9 mouse cellular contexts compared by ENCODE assay signal in genomic region chr17:83352456-83352855, GRCm38 (mm10). TPM values are rescaled to one million over a fixed set of nuclear protein-coding genes. Genes with fewer than 3 reads are reported as not detected.
DNase-seq lines count a peak whose midpoint lies in the region; ATAC-seq lines count a peak whose summit lies in the region.
"Had no signal": no experiment of that assay in that cellular context is flagged by ENCODE, and none has a peak within 500 bp of the region (broad histone marks: within the 10 kb centered on the region; RNA-seq: fewer than 3 reads in every experiment).

No protein-coding gene starts in this region.

- H3K9me3 ChIP-seq in kidney, embryonic 14.5 days (ENCODE audit: control insufficient read depth, low read length): no peaks in the 10 kb centered on the region
- H3K9me3 ChIP-seq in hindbrain, embryonic 15.5 days: no peaks in the 10 kb centered on the region
- no peaks in the 10 kb centered on the region for H3K9me3 ChIP-seq in midbrain, embryonic 13.5 days

- no peaks in the 10 kb centered on the region for H3K36me3 ChIP-seq in kidney, embryonic 14.5 days (ENCODE audit: control insufficient read depth, insufficient read depth, low read length)
- no peaks in the 10 kb centered on the region for H3K36me3 ChIP-seq in hindbrain, embryonic 15.5 days
- no peaks in the 10 kb centered on the region for H3K36me3 ChIP-seq in midbrain, embryonic 13.5 days

- peaks cover 22% of the 10 kb centered on the region for H3K4me1 ChIP-seq in kidney, embryonic 14.5 days (ENCODE audit: control insufficient read depth, insufficient read depth, low read length)
- peaks cover 32% of the 10 kb centered on the region for H3K4me1 ChIP-seq in hindbrain, embryonic 15.5 days (replicated peaks)
- peaks cover 26% of the 10 kb centered on the region for H3K4me1 ChIP-seq in midbrain, embryonic 13.5 days (replicated peaks)

- DNase-seq in kidney, adult 18-20 months: no peak
- DNase-seq in embryo, embryonic 11 days: peak; percentile 37
- DNase-seq in adrenal gland, postnatal 10 days: no peak
- DNase-seq in layer of hippocampus, postnatal 10 days (ENCODE audit: low spot score in 2 of 2): no peak
- DNase-seq in kidney, adult 9 months: no peak
- DNase-seq: cerebellum, adult 9-11 months had no signal

- no peak overlapping the region; the same call in 1 of the 2 replicates for H3K9ac ChIP-seq in kidney, embryonic 14.5 days (ENCODE audit: low read depth, low read length)
- no peak overlapping the region for H3K9ac ChIP-seq in hindbrain, embryonic 15.5 days
- H3K9ac ChIP-seq in midbrain, embryonic 13.5 days (replicated peaks): 0 out of 2 replicates have a peak overlapping the region, but pooled peaks have one; percentile 14

- no peak for ATAC-seq in kidney, embryonic 14.5 days (ENCODE audit: low FRiP score, low TSS enrichment)
- ATAC-seq in hindbrain, embryonic 15.5 days (ENCODE audit: low FRiP score, low read depth): no peak
- no peak for ATAC-seq in midbrain, embryonic 13.5 days

- H3K4me2 ChIP-seq in kidney, embryonic 14.5 days (replicated peaks; ENCODE audit: low read depth, low read length): peak overlapping the region; percentile 50
- H3K4me2 ChIP-seq in hindbrain, embryonic 15.5 days: peak overlapping the region; percentile 81
- peak overlapping the region; percentile 79 for H3K4me2 ChIP-seq in midbrain, embryonic 13.5 days (replicated peaks)

- 5% methylated on average over 2 of the region's 2 CpGs for WGBS in kidney, embryonic 14.5 days
- WGBS in hindbrain, embryonic 15.5 days: 7% methylated on average over 2 of the region's 2 CpGs
- WGBS in midbrain, embryonic 13.5 days: 2% methylated on average over 2 of the region's 2 CpGs

- peak overlapping the region; percentile 77 for H3K4me3 ChIP-seq in kidney, embryonic 14.5 days (ENCODE audit: low read length)
- H3K4me3 ChIP-seq in hindbrain, embryonic 15.5 days: peak overlapping the region; percentile 93
- peak overlapping the region; percentile 84 for H3K4me3 ChIP-seq in midbrain, embryonic 13.5 days (replicated peaks)

- H3K27ac ChIP-seq in kidney, embryonic 14.5 days (ENCODE audit: low read depth, low read length): no peak overlapping the region
- no peak overlapping the region for H3K27ac ChIP-seq in hindbrain, embryonic 15.5 days (replicated peaks)
- no peak overlapping the region for H3K27ac ChIP-seq in midbrain, embryonic 13.5 days

- no peaks in the 10 kb centered on the region for H3K27me3 ChIP-seq in kidney, embryonic 14.5 days (ENCODE audit: control insufficient read depth, insufficient read depth, low read length)
- H3K27me3 ChIP-seq in hindbrain, embryonic 15.5 days: no peaks in the 10 kb centered on the region
- H3K27me3 ChIP-seq in midbrain, embryonic 13.5 days: no peaks in the 10 kb centered on the region

RNA-seq across cellular contexts. Expression of gene Eml4, which starts 1.7 kb away (rescaled TPM):
- polyA plus RNA-seq in kidney, embryonic 14.5 days (2014; fragmentation: Nextera tagmentation; extraction: Ambion mirVana): 28.0 and 54.7 TPM in 2 replicates
- polyA plus RNA-seq in hindbrain, embryonic 15.5 days (2015; fragmentation: Nextera tagmentation; extraction: Ambion mirVana): 31.0 and 32.6 TPM in 2 replicates
- polyA plus RNA-seq in midbrain, embryonic 13.5 days (2015; fragmentation: Nextera tagmentation; extraction: Ambion mirVana): 29.2 and 35.1 TPM in 2 replicates
- 10 to 100 TPM; 19.9 to 21.8 TPM for total RNA-seq in adrenal gland, postnatal 10 days (2021)
- 10 to 100 TPM; 33.4 to 35.0 TPM for total RNA-seq in layer of hippocampus, postnatal 10 days (2021)
